Mouse (Mus musculus): ENCODE data around the gene Lancl1. TPM values are rescaled to one million over a fixed set of nuclear protein-coding genes. Genes with fewer than 3 reads are reported as not detected.
A peak's percentile ranks its signal among the peaks of the same experiment; 100 is the strongest.

Gene Lancl1
- polyA plus RNA-seq, 2 experiments, result 139 to 156 TPM

GRCm38 (mm10) chr1:67048696-67049095, 10.0 kb upstream of the Lancl1 start:
- no peaks in the 10 kb centered on the region for H3K27me3 ChIP-seq (ENCODE audit: control insufficient read depth, insufficient read depth, low read length)
- no peak overlapping the region for H3K9ac ChIP-seq (ENCODE audit: low read depth, low read length, severe bottlenecking)
- H3K4me2 ChIP-seq (replicated peaks; ENCODE audit: low read depth, low read length, severe bottlenecking), result no peak overlapping the region
- H3K27ac ChIP-seq (replicated peaks; ENCODE audit: low read depth, low read length), result no peak overlapping the region
- ATAC-seq (ENCODE audit: low FRiP score, low read depth) (no peak), DNase-seq (ENCODE audit: low spot score) (no peak)
- 73% methylated on average over 4 of the region's 4 CpGs for WGBS
- H3K36me3 ChIP-seq (ENCODE audit: control insufficient read depth, insufficient read depth, low read length), result no peaks in the 10 kb centered on the region
- peaks cover 21% of the 10 kb centered on the region for H3K4me1 ChIP-seq (ENCODE audit: control insufficient read depth, insufficient read depth, low read length)
- no peaks in the 10 kb centered on the region for H3K9me3 ChIP-seq (ENCODE audit: control insufficient read depth, low read length)
- no peak overlapping the region for H3K4me3 ChIP-seq (replicated peaks; ENCODE audit: low read length)
- no peak for TF ChIP-seq POLR2A (IDR thresholded peaks at IDR 0.05; ENCODE audit: borderline replicate concordance, extremely low read depth, insufficient read depth, insufficient read length)

GRCm38 (mm10) chr1:67045100-67045499, 6.4 kb upstream of the Lancl1 start:
- H3K36me3 ChIP-seq (ENCODE audit: control insufficient read depth, insufficient read depth, low read length), result no peaks in the 10 kb centered on the region
- H3K27me3 ChIP-seq (ENCODE audit: control insufficient read depth, insufficient read depth, low read length), result no peaks in the 10 kb centered on the region
- peaks cover 21% of the 10 kb centered on the region for H3K4me1 ChIP-seq (ENCODE audit: control insufficient read depth, insufficient read depth, low read length)
- ATAC-seq (ENCODE audit: low FRiP score, low read depth) (peak; percentile 56), DNase-seq (ENCODE audit: low spot score) (peak; percentile 68)
- H3K4me2 ChIP-seq (replicated peaks; ENCODE audit: low read depth, low read length, severe bottlenecking), result no peak overlapping the region
- no peak overlapping the region for H3K9ac ChIP-seq (ENCODE audit: low read depth, low read length, severe bottlenecking)
- H3K9me3 ChIP-seq (ENCODE audit: control insufficient read depth, low read length), result no peaks in the 10 kb centered on the region
- 24% methylated on average over 1 of the region's 1 CpGs for WGBS
- no peak overlapping the region for H3K4me3 ChIP-seq (replicated peaks; ENCODE audit: low read length)
- H3K27ac ChIP-seq (replicated peaks; ENCODE audit: low read depth, low read length), result no peak overlapping the region
- TF ChIP-seq POLR2A (IDR thresholded peaks at IDR 0.05; ENCODE audit: borderline replicate concordance, extremely low read depth, insufficient read depth, insufficient read length), result no peak

- Histone ChIP-seq H3K4me1 (ENCODE audit: control insufficient read depth, insufficient read depth, low read length) (peaks cover 25% of the 10 kb centered on the region), H3K4me3 (replicated peaks; ENCODE audit: low read length) (no peak overlapping the region), H3K27me3 (ENCODE audit: control insufficient read depth, insufficient read depth, low read length) (no peaks in the 10 kb centered on the region), H3K36me3 (ENCODE audit: control insufficient read depth, insufficient read depth, low read length) (no peaks in the 10 kb centered on the region), H3K4me2 (replicated peaks; ENCODE audit: low read depth, low read length, severe bottlenecking) (no peak overlapping the region), H3K9ac (ENCODE audit: low read depth, low read length, severe bottlenecking) (no peak overlapping the region), H3K9me3 (ENCODE audit: control insufficient read depth, low read length) (no peaks in the 10 kb centered on the region), H3K27ac (replicated peaks; ENCODE audit: low read depth, low read length) (no peak overlapping the region)
- no peak for TF ChIP-seq POLR2A (IDR thresholded peaks at IDR 0.05; ENCODE audit: borderline replicate concordance, extremely low read depth, insufficient read depth, insufficient read length)
- ATAC-seq (ENCODE audit: low FRiP score, low read depth), result no peak
- 60% methylated on average over 7 of the region's 7 CpGs for WGBS
- no peak for DNase-seq (ENCODE audit: low spot score)
These were observed 3.9 kb upstream of the Lancl1 start for GRCm38 (mm10) chr1:67042583-67042982.

GRCm38 (mm10) chr1:67039083-67039482, 411 bp upstream of the Lancl1 start:
- peak overlapping the region; percentile 78 for H3K9ac ChIP-seq (ENCODE audit: low read depth, low read length, severe bottlenecking)
- DNase-seq (ENCODE audit: low spot score) (no peak), ATAC-seq (ENCODE audit: low FRiP score, low read depth) (peak; percentile 4; the same call in 1 of the 2 replicates)
- H3K27ac ChIP-seq (replicated peaks; ENCODE audit: low read depth, low read length), result no peak overlapping the region
- 3% methylated on average over 5 of the region's 5 CpGs for WGBS
- no peaks in the 10 kb centered on the region for H3K27me3 ChIP-seq (ENCODE audit: control insufficient read depth, insufficient read depth, low read length)
- H3K4me2 ChIP-seq (replicated peaks; ENCODE audit: low read depth, low read length, severe bottlenecking), result peak overlapping the region; percentile 74
- no peaks in the 10 kb centered on the region for H3K9me3 ChIP-seq (ENCODE audit: control insufficient read depth, low read length)
- H3K36me3 ChIP-seq (ENCODE audit: control insufficient read depth, insufficient read depth, low read length), result peaks cover 6% of the 10 kb centered on the region; the same call in 1 of the 2 replicates
- TF ChIP-seq POLR2A (IDR thresholded peaks at IDR 0.05; ENCODE audit: borderline replicate concordance, extremely low read depth, insufficient read depth, insufficient read length), result no peak
- H3K4me3 ChIP-seq (replicated peaks; ENCODE audit: low read length), result peak overlapping the region; percentile 95
- H3K4me1 ChIP-seq (ENCODE audit: control insufficient read depth, insufficient read depth, low read length), result peaks cover 6% of the 10 kb centered on the region

GRCm38 (mm10) chr1:67037198-67037597, 1.5 kb downstream of the Lancl1 start:
- Histone ChIP-seq H3K4me1 (ENCODE audit: control insufficient read depth, insufficient read depth, low read length) (peaks cover 6% of the 10 kb centered on the region), H3K27me3 (ENCODE audit: control insufficient read depth, insufficient read depth, low read length) (no peaks in the 10 kb centered on the region), H3K9me3 (ENCODE audit: control insufficient read depth, low read length) (no peaks in the 10 kb centered on the region), H3K27ac (replicated peaks; ENCODE audit: low read depth, low read length) (no peak overlapping the region), H3K36me3 (ENCODE audit: control insufficient read depth, insufficient read depth, low read length) (peaks cover 18% of the 10 kb centered on the region), H3K4me2 (replicated peaks; ENCODE audit: low read depth, low read length, severe bottlenecking) (no peak overlapping the region), H3K4me3 (replicated peaks; ENCODE audit: low read length) (no peak overlapping the region), H3K9ac (ENCODE audit: low read depth, low read length, severe bottlenecking) (no peak overlapping the region)
- ATAC-seq (ENCODE audit: low FRiP score, low read depth), result no peak
- TF ChIP-seq POLR2A (IDR thresholded peaks at IDR 0.05; ENCODE audit: borderline replicate concordance, extremely low read depth, insufficient read depth, insufficient read length), result no peak
- DNase-seq (ENCODE audit: low spot score), result no peak

GRCm38 (mm10) chr1:67033278-67033677, 5.4 kb downstream of the Lancl1 start:
- TF ChIP-seq POLR2A (IDR thresholded peaks at IDR 0.05; ENCODE audit: borderline replicate concordance, extremely low read depth, insufficient read depth, insufficient read length), result no peak
- DNase-seq (ENCODE audit: low spot score), result no peak
- H3K4me1 ChIP-seq (ENCODE audit: control insufficient read depth, insufficient read depth, low read length), result peaks cover 4% of the 10 kb centered on the region
- no peak for ATAC-seq (ENCODE audit: low FRiP score, low read depth)
- WGBS, result 88% methylated on average over 7 of the region's 7 CpGs
- H3K27me3 ChIP-seq (ENCODE audit: control insufficient read depth, insufficient read depth, low read length), result no peaks in the 10 kb centered on the region
- peaks cover 50% of the 10 kb centered on the region for H3K36me3 ChIP-seq (ENCODE audit: control insufficient read depth, insufficient read depth, low read length)
- no peak overlapping the region for H3K4me2 ChIP-seq (replicated peaks; ENCODE audit: low read depth, low read length, severe bottlenecking)
- no peak overlapping the region for H3K27ac ChIP-seq (replicated peaks; ENCODE audit: low read depth, low read length)
- no peak overlapping the region for H3K9ac ChIP-seq (ENCODE audit: low read depth, low read length, severe bottlenecking)
- H3K9me3 ChIP-seq (ENCODE audit: control insufficient read depth, low read length), result no peaks in the 10 kb centered on the region
- no peak overlapping the region for H3K4me3 ChIP-seq (replicated peaks; ENCODE audit: low read length)

Measured in limb, embryonic 14.5 days (tissue).